Mouse (Mus musculus): ENCODE results near the gene Plekhj1. TPM values are rescaled to one million over a fixed set of nuclear protein-coding genes. Genes with fewer than 3 reads are reported as not detected.
A peak's percentile ranks its signal among the peaks of the same experiment; 100 is the strongest.

Gene Plekhj1
- polyA plus RNA-seq, 1 experiment from 2014 or later = 59.9 TPM

- Histone ChIP-seq H3K4me2 (replicated peaks; ENCODE audit: low read depth, low read length) (no peak overlapping the region), H3K36me3 (ENCODE audit: insufficient read depth, low read length) (peaks cover 30% of the 10 kb centered on the region), H3K27me3 (replicated peaks; ENCODE audit: insufficient read depth, low read length) (no peaks in the 10 kb centered on the region), H3K4me3 (ENCODE audit: low read depth, low read length) (no peak overlapping the region), H3K9me3 (ENCODE audit: low read length) (no peaks in the 10 kb centered on the region), H3K9ac (replicated peaks; ENCODE audit: low read depth) (no peak overlapping the region), H3K27ac (ENCODE audit: low read length) (no peak overlapping the region), H3K4me1 (ENCODE audit: insufficient read depth, low read depth, low read length) (no peaks in the 10 kb centered on the region)
- WGBS = 79% methylated on average over 6 of the region's 6 CpGs
- TF ChIP-seq CTCF (IDR thresholded peaks at IDR 0.05) (no peak), EP300 (IDR thresholded peaks at IDR 0.05) (no peak)
- DNase-seq (ENCODE audit: low spot score) = no peak
- no peak for ATAC-seq
Measured at GRCm38 (mm10) chr10:80776358-80776869, 22.0 kb downstream of the Plekhj1 start.

- Histone ChIP-seq H3K4me2 (replicated peaks; ENCODE audit: low read depth, low read length) (no peak overlapping the region), H3K9me3 (ENCODE audit: low read length) (no peaks in the 10 kb centered on the region), H3K4me3 (ENCODE audit: low read depth, low read length) (no peak overlapping the region), H3K9ac (replicated peaks; ENCODE audit: low read depth) (no peak overlapping the region), H3K36me3 (ENCODE audit: insufficient read depth, low read length) (peaks cover 34% of the 10 kb centered on the region), H3K27ac (ENCODE audit: low read length) (no peak overlapping the region), H3K27me3 (replicated peaks; ENCODE audit: insufficient read depth, low read length) (no peaks in the 10 kb centered on the region), H3K4me1 (ENCODE audit: insufficient read depth, low read depth, low read length) (no peaks in the 10 kb centered on the region)
- 89% methylated on average over 4 of the region's 4 CpGs for WGBS
- ATAC-seq (no peak), DNase-seq (ENCODE audit: low spot score) (no peak)
- no peak for TF ChIP-seq EP300 (IDR thresholded peaks at IDR 0.05)
- no peak for TF ChIP-seq CTCF (IDR thresholded peaks at IDR 0.05)
Measured at GRCm38 (mm10) chr10:80775731-80776130, 22.7 kb downstream of the Plekhj1 start.

GRCm38 (mm10) chr10:80774981-80775380 is 23.4 kb downstream of the Plekhj1 start:
- Histone ChIP-seq H3K4me2 (replicated peaks; ENCODE audit: low read depth, low read length) (no peak overlapping the region), H3K9me3 (ENCODE audit: low read length) (no peaks in the 10 kb centered on the region), H3K4me3 (ENCODE audit: low read depth, low read length) (no peak overlapping the region), H3K27me3 (replicated peaks; ENCODE audit: insufficient read depth, low read length) (no peaks in the 10 kb centered on the region), H3K36me3 (ENCODE audit: insufficient read depth, low read length) (peaks cover 29% of the 10 kb centered on the region), H3K27ac (ENCODE audit: low read length) (no peak overlapping the region), H3K4me1 (ENCODE audit: insufficient read depth, low read depth, low read length) (no peaks in the 10 kb centered on the region), H3K9ac (replicated peaks; ENCODE audit: low read depth) (no peak overlapping the region)
- TF ChIP-seq CTCF (IDR thresholded peaks at IDR 0.05) = no peak
- no peak for TF ChIP-seq EP300 (IDR thresholded peaks at IDR 0.05)
- no peak for DNase-seq (ENCODE audit: low spot score)
- 81% methylated on average over 4 of the region's 4 CpGs for WGBS
- no peak for ATAC-seq

- ATAC-seq = peak; percentile 80
- Histone ChIP-seq H3K36me3 (ENCODE audit: insufficient read depth, low read length) (peaks cover 32% of the 10 kb centered on the region), H3K9me3 (ENCODE audit: low read length) (no peaks in the 10 kb centered on the region), H3K27me3 (replicated peaks; ENCODE audit: insufficient read depth, low read length) (no peaks in the 10 kb centered on the region), H3K27ac (ENCODE audit: low read length) (no peak overlapping the region), H3K4me3 (ENCODE audit: low read depth, low read length) (no peak overlapping the region), H3K4me2 (replicated peaks; ENCODE audit: low read depth, low read length) (no peak overlapping the region), H3K4me1 (ENCODE audit: insufficient read depth, low read depth, low read length) (no peaks in the 10 kb centered on the region), H3K9ac (replicated peaks; ENCODE audit: low read depth) (no peak overlapping the region)
- peak; percentile 96 for TF ChIP-seq CTCF (IDR thresholded peaks at IDR 0.05)
- TF ChIP-seq EP300 (IDR thresholded peaks at IDR 0.05) = no peak
- peak; percentile 88 for DNase-seq (ENCODE audit: low spot score)
- 46% methylated on average over 2 of the region's 2 CpGs for WGBS
Measured at GRCm38 (mm10) chr10:80774549-80774948, 23.9 kb downstream of the Plekhj1 start.

GRCm38 (mm10) chr10:80773816-80774215 is 24.6 kb downstream of the Plekhj1 start:
- ATAC-seq (no peak), DNase-seq (ENCODE audit: low spot score) (no peak)
- Histone ChIP-seq H3K4me2 (replicated peaks; ENCODE audit: low read depth, low read length) (no peak overlapping the region), H3K36me3 (ENCODE audit: insufficient read depth, low read length) (peaks cover 35% of the 10 kb centered on the region), H3K4me3 (ENCODE audit: low read depth, low read length) (no peak overlapping the region), H3K9ac (replicated peaks; ENCODE audit: low read depth) (no peak overlapping the region), H3K27ac (ENCODE audit: low read length) (no peak overlapping the region), H3K9me3 (ENCODE audit: low read length) (no peaks in the 10 kb centered on the region), H3K4me1 (ENCODE audit: insufficient read depth, low read depth, low read length) (no peaks in the 10 kb centered on the region), H3K27me3 (replicated peaks; ENCODE audit: insufficient read depth, low read length) (no peaks in the 10 kb centered on the region)
- 85% methylated on average over 5 of the region's 5 CpGs for WGBS
- TF ChIP-seq CTCF (IDR thresholded peaks at IDR 0.05) (no peak), EP300 (IDR thresholded peaks at IDR 0.05) (no peak)

GRCm38 (mm10) chr10:80768365-80768764 is 30.1 kb downstream of the Plekhj1 start:
- WGBS = 86% methylated on average over 6 of the region's 6 CpGs
- TF ChIP-seq EP300 (IDR thresholded peaks at IDR 0.05) (no peak), CTCF (IDR thresholded peaks at IDR 0.05) (no peak)
- H3K27me3 ChIP-seq (replicated peaks; ENCODE audit: insufficient read depth, low read length) = no peaks in the 10 kb centered on the region
- no peak overlapping the region for H3K27ac ChIP-seq (ENCODE audit: low read length)
- H3K4me3 ChIP-seq (ENCODE audit: low read depth, low read length) = no peak overlapping the region
- H3K36me3 ChIP-seq (ENCODE audit: insufficient read depth, low read length) = peaks cover 26% of the 10 kb centered on the region
- no peaks in the 10 kb centered on the region for H3K9me3 ChIP-seq (ENCODE audit: low read length)
- DNase-seq (ENCODE audit: low spot score) (no peak), ATAC-seq (no peak)
- no peaks in the 10 kb centered on the region for H3K4me1 ChIP-seq (ENCODE audit: insufficient read depth, low read depth, low read length)
- H3K9ac ChIP-seq (replicated peaks; ENCODE audit: low read depth) = no peak overlapping the region
- no peak overlapping the region for H3K4me2 ChIP-seq (replicated peaks; ENCODE audit: low read depth, low read length)

All from lung, postnatal 0 days (tissue).